Mouse (Mus musculus): ENCODE results near the gene Aff2. TPM values are rescaled to one million over a fixed set of nuclear protein-coding genes. Genes with fewer than 3 reads are reported as not detected.

Gene Aff2
- polyA plus RNA-seq (2015; fragmentation: Nextera tagmentation; extraction: Ambion mirVana): 16.1 and 18.6 TPM in 2 replicates

DNA sequence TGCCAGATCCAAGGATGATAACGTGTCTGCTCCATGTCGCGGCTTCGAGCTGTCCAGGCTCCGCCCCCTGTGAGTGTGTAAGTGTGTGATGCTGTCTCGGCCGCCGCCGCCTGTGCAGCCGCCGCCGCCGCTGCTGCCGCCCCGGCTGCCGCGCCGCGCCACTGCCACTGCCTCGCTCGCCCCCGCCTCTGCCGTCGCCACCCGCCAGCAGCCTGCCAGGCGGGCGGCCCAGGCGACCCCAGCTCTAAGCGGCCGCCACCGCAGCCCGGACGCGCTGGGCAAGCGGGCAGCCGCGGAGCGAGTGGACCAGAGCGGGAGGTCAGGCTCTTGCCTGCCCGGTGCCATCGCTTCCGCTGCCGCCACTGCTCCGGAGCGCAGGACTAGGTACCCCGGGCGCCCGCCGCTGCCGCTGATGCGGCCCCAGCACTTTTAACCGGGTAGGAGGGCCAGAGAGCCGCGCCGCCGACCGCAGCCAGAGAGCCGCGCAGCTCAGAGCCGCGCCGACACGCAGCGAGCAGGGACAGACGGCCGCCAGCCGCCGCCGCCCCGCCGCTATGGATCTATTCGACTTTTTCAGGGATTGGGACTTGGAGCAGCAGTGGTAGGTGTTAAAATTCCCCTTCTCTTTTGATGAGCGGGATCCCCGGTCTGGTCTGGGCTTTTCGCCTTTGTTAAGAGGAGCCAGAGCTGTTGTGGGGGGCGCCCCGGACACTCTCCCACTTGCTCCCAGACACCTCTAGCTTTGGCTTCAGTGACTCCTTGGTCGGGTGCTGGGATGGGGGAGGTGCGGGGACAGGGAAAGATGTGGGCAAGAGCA, at the start of gene Aff2:
Gene Aff2 (plus strand): TSS at position 57 of the 817 bp plus-strand sequence.
- peak within 1 kb of the TSS; percentile 81 for H3K27ac ChIP-seq (replicated peaks)
- peaks cover 10% of the 10 kb centered on the region; the same call in 1 of the 2 replicates for H3K4me1 ChIP-seq
- H3K4me3 ChIP-seq: peak within 1 kb of the TSS; percentile 71
- ATAC-seq (replicated peaks): peak; percentile 94
- no peaks in the 10 kb centered on the region for H3K36me3 ChIP-seq
- H3K9me3 ChIP-seq: no peaks in the 10 kb centered on the region
- H3K4me2 ChIP-seq (replicated peaks): peak within 1 kb of the TSS; percentile 55
- 17% methylated on average over 64 of the region's 79 CpGs for WGBS
- peak within 1 kb of the TSS; percentile 74 for H3K9ac ChIP-seq (replicated peaks)
- no peaks in the 10 kb centered on the region for H3K27me3 ChIP-seq

DNA sequence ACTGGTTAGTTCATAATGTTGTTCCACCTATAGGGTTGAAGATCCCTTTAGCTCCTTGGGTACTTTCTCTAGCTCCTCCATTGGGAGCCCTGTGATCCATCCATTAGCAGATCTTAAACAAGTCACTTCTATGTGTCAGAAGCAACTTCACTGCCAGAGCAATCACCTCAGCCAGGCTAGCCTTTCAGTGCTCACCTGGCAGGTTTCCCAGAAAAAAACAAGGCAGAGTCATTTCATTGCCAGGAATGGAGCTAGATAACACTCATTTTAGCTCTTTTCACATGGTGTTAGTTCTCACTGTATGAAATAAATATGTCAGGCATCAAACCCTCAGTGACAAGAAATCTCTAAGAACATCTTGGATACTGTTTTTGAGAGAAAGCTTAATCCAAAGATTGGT, 22.8 kb upstream of the Aff2 start:
- ATAC-seq (replicated peaks): no peak
- H3K9me3 ChIP-seq: no peaks in the 10 kb centered on the region
- no peak overlapping the region for H3K27ac ChIP-seq (replicated peaks)
- no peak overlapping the region for H3K4me3 ChIP-seq
- no peaks in the 10 kb centered on the region for H3K4me1 ChIP-seq
- no peaks in the 10 kb centered on the region for H3K36me3 ChIP-seq
- H3K4me2 ChIP-seq (replicated peaks): no peak overlapping the region
- no peaks in the 10 kb centered on the region for H3K27me3 ChIP-seq
- H3K9ac ChIP-seq (replicated peaks): no peak overlapping the region

DNA sequence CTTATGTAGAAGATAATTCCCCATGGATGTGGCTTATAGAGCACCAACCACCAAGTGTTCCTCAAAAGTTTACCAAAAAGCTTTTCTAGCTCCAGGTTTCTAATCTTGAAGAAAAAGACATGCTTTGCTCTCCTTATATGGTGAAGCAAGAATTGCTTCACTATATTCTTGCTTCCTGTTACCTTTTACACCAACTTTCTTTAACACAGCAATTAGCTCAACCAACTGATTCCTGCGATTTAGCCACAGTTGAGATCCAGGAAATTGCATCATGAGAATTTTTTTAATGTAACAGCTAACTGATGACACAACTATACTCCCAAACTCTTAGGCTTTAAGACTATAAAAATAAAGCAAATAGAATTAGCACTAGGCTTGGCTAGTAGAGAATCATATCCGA, 4.5 kb upstream of the Aff2 start:
- WGBS: 87% methylated on average over 2 of the region's 2 CpGs
- ATAC-seq (replicated peaks): no peak
- H3K4me2 ChIP-seq (replicated peaks): no peak overlapping the region
- no peaks in the 10 kb centered on the region for H3K9me3 ChIP-seq
- H3K27ac ChIP-seq (replicated peaks): no peak overlapping the region
- no peak overlapping the region for H3K4me3 ChIP-seq
- 0 out of 2 replicates have a peak, but pooled peaks cover 4% of the 10 kb centered on the region for H3K4me1 ChIP-seq
- no peaks in the 10 kb centered on the region for H3K27me3 ChIP-seq
- no peak overlapping the region for H3K9ac ChIP-seq (replicated peaks)
- H3K36me3 ChIP-seq: no peaks in the 10 kb centered on the region

DNA sequence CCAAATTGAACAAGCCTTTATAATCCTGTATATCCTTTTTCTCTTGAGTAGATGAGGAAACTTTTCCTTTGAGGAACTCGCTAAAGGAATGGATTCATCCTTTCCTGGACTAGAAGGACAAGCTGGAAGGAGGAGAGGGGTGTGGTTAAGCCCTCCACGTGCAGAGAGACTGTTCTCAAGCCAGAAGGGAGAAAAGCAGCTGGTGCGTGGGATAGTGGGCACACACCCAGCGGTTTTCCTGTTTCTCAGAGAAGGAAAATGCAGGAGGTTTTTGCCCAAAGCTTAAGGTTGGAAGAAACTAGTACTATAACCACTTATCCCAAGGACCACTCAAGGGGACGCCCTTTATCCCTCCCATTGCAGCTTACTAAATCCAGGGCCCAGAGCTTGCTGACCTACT, 734 bp upstream of the Aff2 start:
- no peaks in the 10 kb centered on the region for H3K36me3 ChIP-seq
- no peaks in the 10 kb centered on the region for H3K27me3 ChIP-seq
- no peak overlapping the region for H3K27ac ChIP-seq (replicated peaks)
- peak overlapping the region; percentile 71; the same call in 1 of the 2 replicates for H3K4me3 ChIP-seq
- H3K9ac ChIP-seq (replicated peaks): no peak overlapping the region
- no peaks in the 10 kb centered on the region for H3K9me3 ChIP-seq
- WGBS: 24% methylated on average over 5 of the region's 5 CpGs
- ATAC-seq (replicated peaks): no peak
- peaks cover 9% of the 10 kb centered on the region; the same call in 1 of the 2 replicates for H3K4me1 ChIP-seq
- peak overlapping the region; percentile 55 for H3K4me2 ChIP-seq (replicated peaks)

DNA sequence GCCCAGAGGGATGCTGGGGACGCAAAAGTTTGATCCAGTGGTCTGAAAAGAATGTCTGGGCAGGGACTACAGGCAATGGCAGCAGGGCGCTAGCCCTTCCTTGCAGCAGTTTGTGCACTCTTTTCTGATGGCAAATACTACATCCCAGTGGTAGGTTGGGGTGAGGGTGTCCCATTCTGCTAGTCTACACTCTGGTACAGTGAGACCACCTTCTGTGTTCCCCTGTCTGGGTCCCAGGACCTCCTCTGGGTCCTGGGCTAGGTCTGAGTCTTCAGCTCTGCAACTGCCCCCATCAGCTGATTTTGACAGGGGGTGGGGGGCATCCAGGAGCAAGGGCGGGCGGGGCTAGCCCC, 233 bp upstream of the Aff2 start:
- peak overlapping the region; percentile 71 for H3K4me3 ChIP-seq
- no peaks in the 10 kb centered on the region for H3K27me3 ChIP-seq
- H3K27ac ChIP-seq (replicated peaks): peak overlapping the region; percentile 81; the same call in 1 of the 2 replicates
- ATAC-seq (replicated peaks): no peak; the same call in 1 of the 2 replicates
- peaks cover 10% of the 10 kb centered on the region; the same call in 1 of the 2 replicates for H3K4me1 ChIP-seq
- no peaks in the 10 kb centered on the region for H3K36me3 ChIP-seq
- H3K4me2 ChIP-seq (replicated peaks): peak overlapping the region; percentile 55
- no peaks in the 10 kb centered on the region for H3K9me3 ChIP-seq
- WGBS: 25% methylated on average over 4 of the region's 4 CpGs
- H3K9ac ChIP-seq (replicated peaks): peak overlapping the region; percentile 74

DNA sequence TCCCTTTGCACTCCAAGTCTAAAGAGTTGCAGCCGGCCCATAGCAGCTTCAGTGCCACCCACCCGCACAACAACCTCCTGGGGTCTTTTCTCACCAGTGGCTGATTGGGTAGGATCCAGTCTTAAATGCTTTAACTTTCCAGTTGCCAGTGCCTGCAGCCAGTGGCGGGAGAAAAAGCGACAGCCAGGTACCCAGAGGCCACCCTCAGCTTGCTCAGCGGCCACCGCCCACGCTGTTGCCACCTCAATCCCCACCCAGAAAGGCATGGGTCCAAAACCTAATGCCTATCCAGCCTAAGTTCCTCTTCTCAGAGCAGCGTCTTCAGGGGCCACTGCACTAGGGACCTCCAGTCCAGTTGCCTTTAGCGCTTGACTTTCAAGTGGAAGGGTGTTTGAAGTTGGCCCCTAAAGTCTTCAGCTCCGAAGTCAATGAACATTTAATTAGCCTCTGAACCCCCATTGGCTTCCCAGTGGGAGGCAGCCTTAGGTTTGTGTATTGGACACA, 1.0 kb downstream of the Aff2 start:
- WGBS: 15% methylated on average over 10 of the region's 10 CpGs
- peak overlapping the region; percentile 55 for H3K4me2 ChIP-seq (replicated peaks)
- H3K9ac ChIP-seq (replicated peaks): peak overlapping the region; percentile 74
- H3K9me3 ChIP-seq: no peaks in the 10 kb centered on the region
- H3K27ac ChIP-seq (replicated peaks): peak overlapping the region; percentile 81; the same call in 1 of the 2 replicates
- ATAC-seq (replicated peaks): peak; percentile 3; the same call in 1 of the 2 replicates
- no peaks in the 10 kb centered on the region for H3K36me3 ChIP-seq
- peak overlapping the region; percentile 71 for H3K4me3 ChIP-seq
- peaks cover 10% of the 10 kb centered on the region; the same call in 1 of the 2 replicates for H3K4me1 ChIP-seq
- no peaks in the 10 kb centered on the region for H3K27me3 ChIP-seq

DNA sequence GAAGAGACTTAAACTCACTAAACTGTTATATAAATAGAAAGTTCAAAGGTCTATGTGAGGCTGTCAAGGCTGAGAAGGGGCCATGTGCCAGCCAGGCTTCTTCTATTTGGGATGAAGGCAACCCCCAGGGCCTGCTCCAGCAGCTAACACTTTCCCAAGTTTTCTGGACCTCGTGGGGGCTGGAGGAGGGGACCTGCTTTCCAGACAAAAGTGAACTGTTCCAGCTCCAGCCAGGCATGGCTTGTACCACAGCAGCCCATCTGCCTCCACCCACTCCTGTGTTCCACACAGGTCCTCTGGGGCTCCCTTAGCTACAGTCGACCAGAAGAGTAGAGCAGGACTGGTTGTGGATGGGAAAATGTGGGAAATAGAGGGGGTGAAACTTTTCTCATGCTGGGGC, 4.1 kb downstream of the Aff2 start:
- Histone ChIP-seq H3K4me1 (peaks cover 10% of the 10 kb centered on the region; the same call in 1 of the 2 replicates), H3K27me3 (no peaks in the 10 kb centered on the region), H3K9me3 (no peaks in the 10 kb centered on the region), H3K9ac (replicated peaks) (no peak overlapping the region), H3K4me3 (no peak overlapping the region), H3K27ac (replicated peaks) (no peak overlapping the region), H3K36me3 (no peaks in the 10 kb centered on the region), H3K4me2 (replicated peaks) (no peak overlapping the region)
- ATAC-seq (replicated peaks): no peak
- 4% methylated on average over 2 of the region's 2 CpGs for WGBS

DNA sequence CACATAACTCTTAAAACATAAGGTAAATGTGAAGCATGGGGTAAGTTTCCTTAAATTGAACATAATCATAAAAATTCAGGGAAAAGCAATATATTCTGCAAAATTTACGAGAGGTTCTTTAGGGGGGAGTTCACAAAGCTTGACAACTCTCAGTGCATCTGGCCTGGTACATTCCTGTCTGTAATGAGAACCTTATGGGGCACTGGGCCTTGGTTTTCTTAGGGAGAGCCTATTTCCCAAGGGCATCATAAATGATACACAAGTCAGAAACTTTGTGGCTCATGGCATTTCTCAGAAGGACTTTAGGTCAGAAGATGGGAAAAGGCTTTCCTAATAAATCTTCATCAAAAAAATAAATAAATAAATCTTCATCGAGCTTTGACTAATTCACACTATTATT, 13.2 kb downstream of the Aff2 start:
- Histone ChIP-seq H3K4me2 (replicated peaks) (no peak overlapping the region), H3K4me3 (no peak overlapping the region), H3K27ac (replicated peaks) (no peak overlapping the region), H3K27me3 (no peaks in the 10 kb centered on the region), H3K9ac (replicated peaks) (no peak overlapping the region), H3K36me3 (no peaks in the 10 kb centered on the region), H3K9me3 (no peaks in the 10 kb centered on the region), H3K4me1 (no peaks in the 10 kb centered on the region)
- no peak for ATAC-seq (replicated peaks)
- WGBS: 77% methylated on average over 2 of the region's 2 CpGs

DNA sequence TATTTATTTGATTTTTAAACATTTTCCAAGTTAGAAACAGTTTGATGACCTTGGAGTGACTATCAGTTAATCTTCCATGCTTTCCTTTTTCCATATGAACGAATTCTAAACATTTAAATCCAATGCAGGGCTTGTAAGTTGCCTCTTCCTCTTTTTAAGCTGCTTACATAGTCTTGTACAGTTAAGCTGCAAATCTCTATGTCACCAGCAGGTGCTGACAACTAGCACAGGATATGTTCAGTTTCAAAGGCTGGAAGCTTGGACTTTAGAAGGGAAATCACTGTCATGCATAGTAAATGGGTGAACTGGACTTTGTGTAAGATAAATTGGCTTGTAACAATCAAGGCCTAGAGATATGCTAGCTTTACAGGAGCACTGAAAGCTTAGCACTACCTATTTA, 29.6 kb downstream of the Aff2 start:
- H3K36me3 ChIP-seq: no peaks in the 10 kb centered on the region
- H3K9me3 ChIP-seq: no peaks in the 10 kb centered on the region
- H3K4me1 ChIP-seq: no peaks in the 10 kb centered on the region
- no peaks in the 10 kb centered on the region for H3K27me3 ChIP-seq
- no peak overlapping the region for H3K9ac ChIP-seq (replicated peaks)
- H3K27ac ChIP-seq (replicated peaks): no peak overlapping the region
- no peak for ATAC-seq (replicated peaks)
- no peak overlapping the region for H3K4me2 ChIP-seq (replicated peaks)
- H3K4me3 ChIP-seq: no peak overlapping the region
- 40% methylated on average over 1 of the region's 1 CpGs for WGBS

DNA sequence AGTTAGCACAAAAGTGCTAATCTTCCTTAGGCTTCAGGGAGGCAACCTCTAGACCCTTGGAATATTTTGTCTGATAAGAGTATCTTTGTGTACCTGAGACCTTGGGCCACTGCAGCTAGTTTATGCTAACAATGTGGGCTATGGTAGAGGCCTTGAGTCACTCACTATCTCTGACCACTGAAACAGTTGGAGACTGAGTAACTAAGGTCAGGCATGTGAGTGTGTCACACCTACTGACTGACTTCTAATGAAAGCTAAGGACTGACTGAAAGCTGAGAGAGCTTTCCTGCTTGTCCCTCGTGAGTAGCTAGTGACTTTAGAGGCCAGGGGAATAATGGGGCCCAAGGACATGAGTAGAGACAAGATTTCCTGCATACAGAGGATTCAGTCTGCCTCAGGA, 54.9 kb downstream of the Aff2 start:
- WGBS: 20% methylated on average over 1 of the region's 1 CpGs
- no peaks in the 10 kb centered on the region for H3K9me3 ChIP-seq
- H3K4me3 ChIP-seq: no peak overlapping the region
- ATAC-seq (replicated peaks): no peak
- H3K27ac ChIP-seq (replicated peaks): no peak overlapping the region
- H3K9ac ChIP-seq (replicated peaks): no peak overlapping the region
- no peaks in the 10 kb centered on the region for H3K4me1 ChIP-seq
- no peak overlapping the region for H3K4me2 ChIP-seq (replicated peaks)
- no peaks in the 10 kb centered on the region for H3K36me3 ChIP-seq
- H3K27me3 ChIP-seq: no peaks in the 10 kb centered on the region

DNA sequence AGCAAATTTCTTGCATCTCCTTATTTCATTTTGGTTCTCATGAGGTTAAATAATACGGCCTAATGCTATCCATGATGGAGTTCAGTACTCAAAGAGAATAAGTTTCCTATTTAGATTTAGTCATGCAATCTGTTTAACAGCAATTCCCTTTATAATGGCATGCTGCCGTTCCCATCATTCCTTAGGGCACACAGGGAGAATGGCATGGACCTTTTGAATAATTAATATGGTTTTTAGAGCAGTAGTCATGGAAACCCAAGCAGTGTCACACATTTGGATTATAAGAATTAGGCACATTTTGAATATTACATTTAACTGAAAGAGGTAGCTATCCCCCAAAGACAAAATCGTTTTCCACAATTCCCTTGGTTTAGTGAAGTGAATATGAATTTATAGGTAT, 78.3 kb downstream of the Aff2 start:
- Histone ChIP-seq H3K9ac (replicated peaks) (no peak overlapping the region), H3K27me3 (no peaks in the 10 kb centered on the region), H3K9me3 (no peaks in the 10 kb centered on the region), H3K36me3 (no peaks in the 10 kb centered on the region), H3K4me2 (replicated peaks) (no peak overlapping the region), H3K27ac (replicated peaks) (no peak overlapping the region), H3K4me3 (no peak overlapping the region), H3K4me1 (peaks cover 10% of the 10 kb centered on the region; the same call in 1 of the 2 replicates)
- no peak for ATAC-seq (replicated peaks)
- WGBS: 36% methylated on average over 3 of the region's 3 CpGs

DNA sequence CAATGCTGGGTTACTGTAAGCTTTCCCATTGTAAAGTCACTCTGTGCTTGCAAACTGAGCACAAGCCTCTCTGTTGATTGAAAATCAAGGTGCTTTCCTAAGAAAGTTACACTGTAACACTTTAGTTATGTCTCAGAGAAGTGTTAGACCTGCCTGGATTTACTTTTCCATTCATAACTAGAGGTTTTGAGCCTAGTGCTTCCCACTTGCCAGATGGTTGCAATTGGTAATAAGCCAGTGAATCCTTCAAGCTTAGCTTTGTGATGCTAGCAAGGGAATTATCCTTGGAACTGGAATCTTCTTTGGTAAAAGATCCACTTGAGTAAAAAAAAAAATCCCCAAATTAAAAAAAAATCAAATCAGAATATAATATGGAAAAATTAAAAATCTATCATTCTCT, 81.8 kb downstream of the Aff2 start:
- no peak overlapping the region for H3K4me3 ChIP-seq
- H3K27me3 ChIP-seq: no peaks in the 10 kb centered on the region
- H3K36me3 ChIP-seq: no peaks in the 10 kb centered on the region
- no peak for ATAC-seq (replicated peaks)
- no peak overlapping the region for H3K9ac ChIP-seq (replicated peaks)
- H3K4me2 ChIP-seq (replicated peaks): no peak overlapping the region
- peaks cover 10% of the 10 kb centered on the region; the same call in 1 of the 2 replicates for H3K4me1 ChIP-seq
- H3K27ac ChIP-seq (replicated peaks): 0 out of 2 replicates have a peak overlapping the region, but pooled peaks have one; percentile 6
- H3K9me3 ChIP-seq: no peaks in the 10 kb centered on the region

All from forebrain, embryonic 15.5 days (tissue).